Mouse (Mus musculus): ENCODE results near the gene Fgfr2.

Gene Fgfr2

DNA sequence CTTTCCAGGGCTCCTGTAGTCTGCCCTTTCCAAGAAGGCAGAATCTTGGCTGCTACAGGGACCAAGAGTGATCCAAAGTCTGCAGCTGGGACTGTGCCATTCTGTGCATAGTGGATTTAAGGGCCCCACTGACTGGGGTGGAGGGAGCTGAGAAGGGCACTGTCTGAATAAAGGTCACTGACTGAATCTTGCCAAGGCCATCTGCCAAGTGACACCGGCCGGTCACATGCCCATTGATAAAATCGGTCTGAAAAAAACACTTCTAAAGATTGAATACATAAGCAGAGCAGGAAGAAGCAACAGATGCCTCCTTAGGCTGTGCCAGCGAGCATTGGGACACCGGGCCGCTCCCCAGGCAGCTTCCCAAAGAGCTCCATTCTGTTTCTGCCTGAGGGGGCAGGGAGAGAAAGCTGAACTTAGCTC, 969.4 kb downstream of the Fgfr2 start:
- CTCF ChIA-PET: no interaction called here

DNA sequence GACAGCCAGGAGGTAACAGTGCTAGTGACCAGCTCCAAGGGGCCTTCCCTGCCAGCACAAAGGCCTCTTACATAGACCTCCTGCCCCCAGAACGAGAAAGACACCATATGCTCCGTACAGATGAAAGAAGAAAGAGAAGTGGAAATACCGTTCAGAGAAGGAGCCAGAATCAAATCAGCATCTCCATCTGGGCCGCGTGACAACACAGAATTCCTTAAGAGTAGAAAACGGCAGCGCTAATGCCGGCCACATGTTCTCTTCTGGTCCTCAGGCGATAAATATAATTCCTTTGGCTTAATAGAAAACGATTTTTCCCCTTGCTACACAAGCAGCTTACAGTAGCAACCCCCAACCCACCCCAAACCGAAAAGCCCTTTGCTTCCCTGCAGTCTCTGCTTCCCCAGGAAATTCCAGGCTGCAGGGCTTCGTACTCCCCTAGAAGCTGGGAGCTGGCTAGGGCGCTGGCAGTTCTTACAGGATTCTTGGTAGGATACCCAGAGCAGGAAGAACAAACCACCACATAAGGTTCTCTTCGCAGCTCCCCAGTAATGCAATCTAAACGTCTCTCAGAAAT, 977.8 kb downstream of the Fgfr2 start:
- CTCF ChIA-PET: no interaction called here

DNA sequence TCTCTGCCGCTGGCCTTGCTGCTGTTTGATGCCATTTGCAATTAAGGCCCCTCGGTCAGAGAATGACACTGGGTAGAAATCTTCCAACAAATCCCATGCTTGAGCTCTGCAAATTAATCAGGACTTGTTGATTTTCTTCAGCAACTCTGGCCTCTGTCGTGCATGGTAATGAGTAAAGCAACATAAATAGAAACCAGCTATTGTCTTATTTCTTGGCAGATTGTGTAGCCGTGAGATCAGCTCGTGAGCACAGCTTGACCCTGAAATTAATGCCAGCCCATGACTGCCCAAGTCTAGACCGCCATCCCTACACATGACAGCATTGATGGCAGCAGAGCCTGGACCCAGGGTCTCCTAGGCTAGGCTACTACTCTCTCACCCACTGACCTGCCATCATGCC, 994.5 kb downstream of the Fgfr2 start:
- CTCF ChIA-PET: no interaction called here

DNA sequence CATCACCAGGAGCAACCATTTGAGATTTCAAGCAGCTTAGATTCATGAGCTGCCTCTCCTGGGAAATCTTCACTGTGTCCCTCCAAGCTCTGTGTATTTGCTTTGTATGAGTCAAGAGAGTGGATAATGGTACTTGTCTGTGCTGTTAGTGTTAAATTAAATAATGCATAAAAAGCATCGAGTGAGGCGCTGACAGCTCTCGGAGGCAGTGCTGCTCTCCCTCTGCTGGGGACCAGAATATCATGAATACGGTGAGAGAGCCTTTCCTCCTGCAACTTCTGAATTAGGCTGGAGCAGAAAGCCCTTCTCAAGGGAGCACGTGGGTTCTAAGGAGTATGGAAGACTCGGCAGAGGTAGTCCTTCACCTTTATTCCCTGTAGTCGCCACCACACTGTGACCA, 998.2 kb downstream of the Fgfr2 start:
- CTCF ChIA-PET: no interaction called here

DNA sequence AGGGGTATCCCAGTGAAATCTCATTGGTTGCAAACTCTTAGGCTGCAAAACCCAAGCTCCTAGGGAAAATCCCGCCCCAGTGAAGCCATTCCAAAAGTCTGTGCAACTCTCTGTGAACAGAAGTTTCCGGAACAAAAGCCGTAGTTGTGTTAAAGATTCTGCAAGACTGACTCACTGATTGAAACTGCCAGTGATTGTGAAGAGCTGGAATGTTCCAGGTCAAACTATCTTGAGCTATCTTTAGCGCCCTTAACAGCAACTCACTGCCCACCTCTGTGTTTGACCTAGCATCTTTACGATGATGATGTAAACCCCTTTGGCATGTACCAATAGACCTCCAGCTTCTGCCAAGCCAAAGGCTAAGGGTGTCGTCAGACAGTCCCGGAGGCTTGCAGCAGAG, 999.9 kb downstream of the Fgfr2 start:
- CTCF ChIA-PET: no interaction called here

DNA sequence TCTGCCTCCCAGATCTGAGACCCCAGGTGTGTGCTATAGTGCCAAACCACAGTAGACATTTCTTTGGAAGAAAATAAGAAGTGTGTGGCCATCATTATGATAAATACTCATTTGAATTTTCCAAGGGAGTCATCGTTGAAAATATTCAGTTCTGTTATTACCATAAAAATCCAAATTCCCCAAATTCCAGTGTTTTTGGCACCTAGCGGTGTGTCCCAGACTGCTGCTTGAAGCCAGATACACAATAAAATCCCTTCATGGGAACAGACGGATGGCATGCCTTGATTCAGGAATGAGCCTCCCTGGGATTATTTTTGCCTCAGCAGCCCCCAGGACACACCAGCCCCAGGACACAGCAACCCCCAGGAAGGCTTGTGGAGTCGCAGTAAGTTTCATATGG, 1003.3 kb downstream of the Fgfr2 start:
- CTCF ChIA-PET: no interaction called here

DNA sequence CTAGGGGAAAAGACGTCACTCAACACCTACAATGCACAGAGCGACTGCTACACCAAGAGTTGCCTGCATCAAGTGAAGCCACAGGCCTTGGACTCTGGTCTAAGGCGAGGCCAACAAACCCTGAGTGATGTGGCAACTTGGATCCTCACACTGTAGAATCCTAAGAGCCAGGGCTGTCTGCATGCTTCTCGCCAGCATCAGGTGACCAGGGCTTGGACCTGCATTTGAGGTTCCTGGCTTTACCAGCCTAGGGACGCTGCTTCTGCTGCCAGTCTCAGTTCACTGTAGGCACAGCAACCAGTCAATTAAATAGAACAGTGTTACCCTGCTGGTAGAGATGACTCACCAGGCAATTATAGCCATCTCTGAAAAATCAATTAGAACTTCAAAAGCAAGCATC, 1011.4 kb downstream of the Fgfr2 start:
- CTCF ChIA-PET: no interaction called here

DNA sequence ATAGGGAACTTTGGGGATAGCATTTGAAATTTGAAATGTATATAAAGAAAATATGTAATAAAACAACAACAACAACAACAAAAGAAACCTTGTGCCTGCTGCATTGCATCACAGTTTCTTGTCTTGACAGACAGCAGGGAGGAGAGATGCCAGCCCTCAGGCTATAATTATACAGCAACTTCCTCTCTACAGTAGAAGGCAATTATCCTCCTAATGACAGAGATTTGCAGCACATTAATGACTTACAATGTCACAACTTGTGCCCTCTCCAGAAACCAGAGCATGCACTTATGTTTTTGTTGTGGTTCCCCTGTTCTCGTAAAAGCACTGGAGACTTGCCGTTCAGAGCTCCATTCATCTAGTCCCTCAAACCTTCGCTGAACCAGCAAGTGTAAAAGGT, 1012.8 kb downstream of the Fgfr2 start:
- CTCF ChIA-PET: no interaction called here

DNA sequence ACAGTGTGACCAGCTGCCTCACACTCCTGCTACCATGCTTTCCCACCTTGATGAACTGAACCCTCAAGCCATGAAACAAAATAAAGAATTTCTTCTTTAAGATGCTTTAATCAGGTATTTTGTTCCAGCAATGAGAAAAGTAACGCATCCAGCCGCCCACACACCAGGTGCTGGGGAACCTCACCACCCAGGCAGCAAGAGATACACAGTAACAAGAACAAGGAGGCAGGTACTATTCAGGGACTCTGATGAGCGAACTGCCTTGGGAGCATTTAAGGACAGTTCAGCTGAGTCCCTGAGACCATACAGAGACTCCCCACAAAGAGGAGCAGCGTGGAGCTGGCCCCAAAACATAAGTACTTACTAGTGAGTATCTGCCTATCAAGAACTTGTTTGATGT, 1016.3 kb downstream of the Fgfr2 start:
- CTCF ChIA-PET: no interaction called here

DNA sequence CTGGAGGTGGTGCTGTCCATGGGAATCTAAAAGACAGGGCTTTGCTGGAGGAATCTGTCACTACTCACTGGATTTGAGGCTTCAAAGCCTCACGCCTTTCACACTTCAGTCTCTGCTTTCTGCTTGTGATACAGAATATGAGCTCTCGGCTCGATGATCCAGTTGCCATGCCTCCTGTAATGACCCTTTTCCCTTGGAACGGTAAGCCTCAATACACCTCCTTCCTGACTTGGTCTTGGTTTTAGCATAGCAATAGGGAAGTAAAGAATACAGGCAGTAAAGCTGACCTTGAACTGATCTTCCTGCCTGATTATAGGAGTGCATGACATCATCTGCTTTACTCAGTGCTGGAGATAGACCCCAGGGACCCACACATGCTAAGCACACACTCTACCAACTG, 1017.8 kb downstream of the Fgfr2 start:
- CTCF ChIA-PET: interaction anchor here (0.6 kb wide), 1 partner anchor 1356 kb away, joined by 3 read pairs; no protein-coding TSS in a partner anchor

DNA sequence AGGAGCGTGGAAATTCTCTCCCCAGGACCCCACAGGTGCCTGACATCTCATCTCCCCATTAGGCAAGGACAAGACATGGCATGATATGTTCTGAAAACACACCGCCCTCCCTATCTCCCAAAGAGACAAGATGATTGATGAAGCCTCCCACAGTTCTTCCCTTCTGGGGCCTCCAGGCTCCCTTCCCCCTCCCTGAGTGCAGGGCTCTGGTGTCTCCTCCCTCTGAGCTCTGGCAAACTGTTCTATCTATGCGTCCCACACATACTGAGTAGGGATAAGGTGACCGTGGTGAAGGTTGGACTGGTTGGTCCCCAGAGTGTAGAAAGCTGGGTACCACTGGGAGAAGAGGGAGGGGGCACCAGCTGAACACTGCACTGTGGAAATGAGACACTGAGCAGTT, 1024.7 kb downstream of the Fgfr2 start:
- CTCF ChIA-PET: no interaction called here

DNA sequence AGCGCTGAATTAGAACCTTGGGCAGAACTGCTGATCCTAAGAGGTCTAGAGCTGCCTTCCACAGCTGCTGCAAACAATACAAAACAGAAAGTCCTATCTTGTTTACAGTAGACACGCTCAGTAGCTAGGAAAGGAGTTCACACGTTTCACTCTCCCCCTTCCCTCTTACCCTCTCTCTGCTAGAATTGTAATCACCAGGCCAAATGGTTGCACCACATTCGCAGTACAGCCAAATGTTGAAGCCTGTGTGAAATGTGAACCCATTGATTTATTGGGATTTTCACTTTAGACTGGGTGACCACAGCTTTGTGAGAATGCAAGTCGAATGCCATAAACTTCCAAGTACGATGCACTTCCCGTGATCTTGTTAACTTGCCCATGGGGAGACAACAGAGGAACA, 1028.5 kb downstream of the Fgfr2 start:
- CTCF ChIA-PET: no interaction called here

DNA sequence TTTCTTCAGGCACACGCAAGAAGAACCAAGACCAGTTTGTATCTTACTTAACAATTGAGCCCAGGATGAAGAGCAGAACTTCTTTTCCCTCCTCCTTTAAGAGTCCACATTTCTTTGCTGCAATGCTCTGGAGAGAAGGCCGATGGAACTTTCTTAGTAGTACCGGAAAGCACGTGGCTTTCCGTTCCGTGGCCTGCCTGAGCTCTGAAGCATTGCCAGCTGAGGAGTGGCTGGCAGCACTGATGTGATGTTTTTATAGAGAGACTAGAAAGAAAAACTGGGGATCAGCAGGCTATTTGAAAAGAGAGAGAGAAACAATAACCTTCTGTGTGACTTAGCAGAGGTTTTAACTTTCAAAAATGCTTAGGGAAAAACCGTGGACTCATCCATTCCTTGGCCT, 1031.6 kb downstream of the Fgfr2 start:
- CTCF ChIA-PET: no interaction called here

DNA sequence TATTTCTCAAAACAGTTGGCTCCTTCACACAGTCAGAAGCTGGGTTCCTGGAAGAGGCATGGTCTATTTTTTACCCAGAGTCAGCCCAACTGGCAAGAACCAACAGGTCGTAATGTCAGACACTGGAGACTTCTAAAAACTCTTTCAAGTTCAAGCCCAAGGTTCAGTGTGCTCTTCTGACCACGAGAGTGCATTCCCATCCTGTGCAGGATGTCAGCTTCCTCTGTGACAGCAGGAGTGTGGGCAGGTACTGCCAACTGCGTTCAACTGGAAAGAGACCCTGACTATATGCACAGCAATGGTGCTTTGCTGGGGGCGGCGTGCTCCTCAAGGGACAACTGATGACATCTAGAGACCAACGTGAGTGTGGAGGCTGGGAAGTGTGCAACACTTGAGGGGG, 1034.5 kb downstream of the Fgfr2 start:
- CTCF ChIA-PET: no interaction called here

DNA sequence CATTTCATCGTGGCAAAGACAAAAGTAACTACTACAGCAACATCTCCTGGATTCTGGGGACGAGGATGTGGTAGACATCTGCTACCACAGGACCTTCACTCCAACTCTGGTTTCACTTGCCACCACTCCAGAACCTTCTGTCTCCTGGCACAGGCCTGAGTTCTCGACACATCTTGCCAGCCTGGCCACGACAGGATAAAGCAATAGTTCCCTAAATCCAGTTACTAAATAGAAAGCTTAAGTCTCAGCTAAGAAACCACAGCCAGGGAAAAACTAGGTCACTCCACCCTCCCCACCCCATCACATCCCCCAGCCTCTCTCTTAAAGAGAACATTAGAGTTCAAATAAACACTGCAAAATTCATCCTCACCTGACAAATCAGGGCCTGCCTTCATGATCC, 1035.0 kb downstream of the Fgfr2 start:
- CTCF ChIA-PET: no interaction called here

DNA sequence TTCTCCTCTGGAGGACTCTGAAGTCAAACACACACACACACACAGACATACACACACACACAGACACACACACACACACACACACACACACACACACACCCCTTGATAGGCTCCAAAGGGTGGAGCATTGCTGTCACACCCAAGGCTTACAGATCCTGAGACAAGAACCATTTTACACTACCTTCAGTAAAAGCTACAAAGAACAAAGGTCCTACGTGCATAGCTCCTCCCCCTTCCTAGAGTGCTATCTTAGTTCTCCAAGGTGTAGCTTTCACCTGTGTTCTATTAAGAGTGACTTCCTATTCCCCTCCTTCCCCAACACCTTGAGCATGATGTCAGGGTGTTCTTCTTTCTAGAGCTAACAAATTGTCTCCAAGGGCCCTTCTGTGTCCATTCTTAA, 1047.3 kb downstream of the Fgfr2 start:
- CTCF ChIA-PET: interaction anchor here (0.6 kb wide), 1 partner anchor 1409 kb away, joined by 8 read pairs; no protein-coding TSS in a partner anchor

DNA sequence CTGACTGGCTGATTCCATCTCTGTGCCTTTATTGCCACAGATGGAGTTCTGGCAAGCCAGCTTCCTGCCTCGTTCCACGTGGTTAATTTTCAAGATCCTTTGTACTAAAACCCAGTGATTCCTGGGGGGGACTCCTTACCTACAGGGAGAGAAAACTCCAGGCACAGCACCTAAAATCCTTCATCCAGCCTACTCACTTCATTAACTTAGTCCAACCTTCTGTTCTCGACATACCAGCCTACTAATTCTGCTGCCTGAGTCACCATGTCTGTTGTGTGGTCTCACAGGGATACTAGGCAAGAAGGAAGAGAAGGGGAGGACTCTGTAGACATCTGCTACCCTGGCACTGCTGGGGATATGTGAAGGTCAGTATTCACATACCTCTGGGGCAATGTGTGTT, 1048.6 kb downstream of the Fgfr2 start:
- CTCF ChIA-PET: no interaction called here

DNA sequence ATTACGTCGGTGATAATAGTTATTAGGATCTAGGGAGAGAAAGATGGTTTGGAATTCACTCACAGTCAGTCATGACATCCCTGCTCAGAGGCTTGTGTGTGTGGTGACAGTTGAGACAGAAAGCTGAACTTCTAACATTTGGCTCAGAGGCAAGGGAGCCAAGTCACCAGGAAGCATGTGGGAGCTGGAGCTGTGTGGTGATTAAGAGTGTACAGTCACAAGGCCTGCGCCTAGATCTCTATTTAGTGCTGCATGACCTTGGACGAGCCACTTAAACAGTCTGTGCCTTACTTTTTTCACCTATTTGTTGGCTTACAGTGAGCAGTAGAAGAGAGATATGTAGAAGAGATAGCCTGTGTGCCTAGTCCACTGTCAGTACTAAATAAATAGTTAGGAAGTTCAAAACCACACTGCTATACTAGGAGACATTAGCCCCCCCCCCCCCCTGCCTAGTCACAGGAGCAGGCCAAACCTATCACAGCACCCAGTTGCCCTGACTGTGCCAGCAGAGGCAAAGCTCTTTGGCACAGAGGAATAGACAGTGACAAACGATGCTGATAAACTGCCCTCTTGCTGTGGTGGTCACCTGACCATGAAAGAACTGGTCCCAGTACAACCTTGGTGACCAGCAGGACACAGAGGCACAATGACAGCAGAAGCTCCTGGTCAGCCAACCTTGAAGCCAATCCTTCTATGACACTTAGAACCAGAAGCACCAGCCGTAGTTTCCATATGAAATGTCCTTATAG, 1052.1 kb downstream of the Fgfr2 start:
- CTCF ChIA-PET: no interaction called here

DNA sequence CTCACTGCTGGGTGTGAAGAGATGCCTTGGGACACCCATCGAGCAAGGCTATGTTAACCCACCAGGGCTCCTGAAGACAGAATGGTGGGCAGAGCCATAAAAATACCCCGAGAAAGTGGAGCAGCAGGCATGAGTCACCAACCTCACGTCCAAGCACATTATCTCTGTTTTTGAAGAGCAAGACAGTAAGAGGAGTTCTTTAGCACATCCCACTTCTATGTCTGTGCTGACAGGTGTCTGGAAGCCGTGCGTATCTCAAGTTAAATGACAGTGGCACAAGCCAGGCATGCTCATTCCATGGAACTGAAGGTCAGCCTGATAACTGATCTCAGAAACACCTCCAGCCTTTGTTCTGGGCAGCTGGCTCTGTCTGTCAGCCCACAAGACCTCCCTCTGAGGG, 1055.2 kb downstream of the Fgfr2 start:
- CTCF ChIA-PET: no interaction called here

DNA sequence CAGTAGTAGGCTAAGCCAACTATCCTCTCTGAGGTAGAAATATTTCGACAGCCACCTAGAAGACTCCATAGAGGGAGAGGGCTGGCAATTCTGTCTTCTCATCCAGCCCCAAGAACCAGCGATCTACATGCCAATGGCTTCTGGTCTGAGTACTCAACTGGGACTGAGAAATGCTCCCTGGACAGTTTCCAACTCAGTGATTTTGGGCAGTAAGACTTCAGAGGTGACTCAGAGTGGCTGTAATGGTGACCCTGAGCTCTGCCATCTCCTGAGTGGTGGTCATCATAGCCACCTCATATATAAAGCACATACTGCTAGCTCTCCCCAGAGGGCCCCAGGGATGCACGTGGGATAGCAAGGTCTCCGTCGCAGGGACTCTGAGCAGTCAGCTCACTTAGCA, 1055.6 kb downstream of the Fgfr2 start:
- CTCF ChIA-PET: no interaction called here

DNA sequence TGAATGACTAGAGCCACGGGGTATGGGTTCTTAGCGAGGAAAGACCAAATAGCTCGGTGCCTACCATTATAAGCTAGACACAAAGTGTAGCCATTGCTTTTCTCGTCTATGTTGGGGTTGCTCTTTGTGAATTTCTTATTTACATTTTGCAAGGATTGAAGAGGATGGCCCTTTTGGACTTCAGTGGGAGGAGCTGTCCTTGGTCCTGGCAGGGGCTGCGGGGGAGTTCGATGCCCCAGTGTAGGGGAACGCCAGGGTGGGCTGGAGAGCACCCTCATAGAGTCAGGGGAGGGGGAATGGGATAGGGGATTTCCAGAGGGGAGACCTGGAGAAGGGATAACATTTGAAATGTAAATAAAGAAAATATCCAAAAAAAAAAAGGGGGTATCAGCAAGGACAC, 1063.0 kb downstream of the Fgfr2 start:
- CTCF ChIA-PET: no interaction called here

DNA sequence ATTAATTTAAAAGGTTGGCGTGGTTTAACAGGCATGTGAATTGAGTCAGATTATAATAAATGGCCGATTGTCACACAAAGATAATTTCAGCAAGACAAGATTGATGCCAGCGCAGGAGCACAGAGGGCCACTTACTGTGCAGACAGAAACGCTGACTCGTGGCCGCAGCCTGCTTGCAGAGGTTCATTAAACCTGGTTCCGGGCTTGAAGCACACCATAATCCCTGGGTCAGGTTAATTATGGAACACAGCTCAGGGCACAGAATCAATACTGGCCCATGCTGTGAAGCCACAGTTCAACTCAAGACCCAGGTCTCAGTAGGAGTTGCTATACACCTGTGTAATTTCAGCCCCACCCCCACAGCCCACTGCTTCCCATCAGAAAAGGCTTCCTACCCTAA, 1066.6 kb downstream of the Fgfr2 start:
- CTCF ChIA-PET: no interaction called here

DNA sequence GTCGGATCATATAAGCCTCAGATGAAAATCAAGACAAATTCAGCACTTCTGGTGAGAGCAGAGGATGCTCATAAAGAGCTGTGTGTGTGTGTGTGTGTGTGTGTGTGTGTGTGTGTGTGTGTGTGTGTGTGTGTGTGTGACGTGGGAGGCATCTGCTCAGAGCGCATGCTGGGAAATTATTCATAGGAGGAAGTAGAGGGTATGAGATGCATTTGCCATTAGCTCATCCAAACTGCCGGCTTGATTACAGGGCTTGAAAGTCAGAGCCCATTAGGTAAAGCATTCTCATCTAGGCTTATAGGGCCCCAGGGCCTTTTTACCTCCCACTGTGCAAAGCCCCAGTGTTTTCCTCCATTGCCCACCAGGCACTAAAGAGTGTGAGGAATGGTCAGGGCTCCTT, 1076.5 kb downstream of the Fgfr2 start:
- CTCF ChIA-PET: no interaction called here

DNA sequence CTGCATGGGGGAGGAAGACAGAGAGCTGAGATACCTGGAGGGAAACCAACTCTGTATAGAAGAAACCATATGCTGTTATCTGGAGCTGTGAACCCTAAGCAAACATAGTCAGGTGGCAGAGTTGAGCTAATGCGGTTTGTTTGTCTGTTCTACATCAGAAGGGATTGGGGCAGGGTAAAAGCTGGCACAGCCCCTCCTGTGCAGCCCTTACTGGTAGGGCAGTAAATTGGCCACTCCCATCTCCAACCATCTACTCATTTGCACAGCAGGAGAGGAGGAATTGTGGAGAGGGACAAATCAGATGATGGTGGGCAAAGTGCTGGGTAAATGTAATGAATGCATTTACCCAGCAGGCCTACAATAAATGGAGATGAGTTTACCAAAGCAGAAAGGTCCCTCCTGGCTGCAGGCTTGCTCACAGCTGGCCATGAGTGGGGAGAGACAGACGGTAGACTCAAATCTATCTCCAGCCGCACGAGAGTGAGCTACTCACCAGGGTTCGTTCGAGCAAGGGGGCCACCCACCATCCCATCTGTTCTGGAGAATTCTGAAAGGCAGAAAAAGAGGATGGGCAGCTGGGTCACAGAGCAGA, 1091.1 kb downstream of the Fgfr2 start:
- CTCF ChIA-PET: no interaction called here
